Mouse (Mus musculus) neural tube, embryonic 15.5 days (tissue): ENCODE data around the gene Nol3. TPM values are rescaled to one million over a fixed set of nuclear protein-coding genes. Genes with fewer than 3 reads are reported as not detected.

ENCODE experiments used
- ATAC-seq: fragments of 200-750 bp; cut with Nextera tagmentation; 2 replicates; pipeline ENCODE4 v1.8.0; 2017; ENCODE audit warnings: mild to moderate bottlenecking, moderate TSS enrichment, moderate library complexity; ENCODE audit not compliant: low FRiP score
- H3K27ac ChIP-seq: fragments of 300-500 bp; sonication (generic); replicated peaks from 2 replicates; pipeline ENCODE4 v1.5.1; 2015; ENCODE audit warnings: mild to moderate bottlenecking, inconsistent platforms
- H3K27me3 ChIP-seq: fragments of 300-500 bp; sonication (generic); replicated peaks from 2 replicates; pipeline ENCODE4 v1.6.1; 2015; ENCODE audit warnings: inconsistent platforms
- H3K36me3 ChIP-seq: fragments of 300-500 bp; sonication (generic); 2 replicates; pipeline ENCODE4 v1.6.1; 2015; ENCODE audit warnings: inconsistent platforms
- H3K4me1 ChIP-seq: fragments of 300-500 bp; sonication (generic); 2 replicates; pipeline ENCODE4 v1.6.1; 2015; ENCODE audit warnings: inconsistent platforms
- H3K4me2 ChIP-seq: fragments of 300-500 bp; sonication (generic); 2 replicates; pipeline ENCODE4 v1.6.1; 2015; ENCODE audit warnings: inconsistent platforms, mild to moderate bottlenecking, moderate library complexity
- H3K4me3 ChIP-seq: fragments of 300-500 bp; sonication (generic); replicated peaks from 2 replicates; pipeline ENCODE4 v1.5.1; 2015; ENCODE audit warnings: mild to moderate bottlenecking, inconsistent platforms
- H3K9ac ChIP-seq: fragments of 300-500 bp; sonication (generic); replicated peaks from 2 replicates; pipeline ENCODE4 v1.6.1; 2015; ENCODE audit warnings: mild to moderate bottlenecking, inconsistent platforms
- H3K9me3 ChIP-seq: fragments of 300-500 bp; sonication (generic); replicated peaks from 2 replicates; pipeline ENCODE4 v1.6.1; 2016; ENCODE audit warnings: inconsistent platforms
- WGBS: fragments of 180-500 bp; shearing (Covaris S2); methylation state at CpG from one replicate; pipeline ENCODE4 v1.1.7; 2015; ENCODE audit warnings: mixed read lengths; 5-methylcytosine and 5-hydroxymethylcytosine counted together
- polyA plus RNA-seq: library from polyadenylated mRNA; unstranded; fragments of >200 nt; fragmentation: Nextera tagmentation; extraction: Ambion mirVana; gene quantifications from 2 replicates; pipeline ENCODE4 v1.2.1, GENCODE M21; 2015

The Nol3 gene
- polyA plus RNA-seq, 1 experiment from 2014 or later = 6.2 TPM

GRCm38 (mm10) chr8:105292471-105292870 lies 16.5 kb downstream of the Nol3 start:
- no peak overlapping the region for H3K27ac ChIP-seq
- no peak overlapping the region for H3K9ac ChIP-seq
- ATAC-seq = no peak
- H3K4me1 ChIP-seq = peaks cover 37% of the 10 kb centered on the region
- no peak overlapping the region for H3K4me3 ChIP-seq
- 84% methylated on average over 7 of the region's 7 CpGs for WGBS
- H3K36me3 ChIP-seq = no peaks in the 10 kb centered on the region
- no peaks in the 10 kb centered on the region; the same call in 1 of the 2 replicates for H3K27me3 ChIP-seq
- no peak overlapping the region for H3K4me2 ChIP-seq
- no peaks in the 10 kb centered on the region for H3K9me3 ChIP-seq

- H3K36me3 ChIP-seq = no peaks in the 10 kb centered on the region
- no peak for ATAC-seq
These were observed 17.5 kb downstream of the Nol3 start for GRCm38 (mm10) chr8:105293405-105293804.

GRCm38 (mm10) chr8:105294776-105295175 lies 18.8 kb downstream of the Nol3 start:
- ATAC-seq = no peak
- WGBS = 74% methylated on average over 9 of the region's 9 CpGs
- Histone ChIP-seq H3K4me1 (peaks cover 37% of the 10 kb centered on the region), H3K9me3 (no peaks in the 10 kb centered on the region), H3K9ac (no peak overlapping the region), H3K4me2 (peak overlapping the region; percentile 17; the same call in 1 of the 2 replicates), H3K4me3 (no peak overlapping the region), H3K36me3 (peaks cover 10% of the 10 kb centered on the region), H3K27ac (no peak overlapping the region), H3K27me3 (no peaks in the 10 kb centered on the region; the same call in 1 of the 2 replicates)

More at GRCm38 (mm10) chr8:105293405-105293804, 17.5 kb downstream of the Nol3 start:
- 62% methylated on average over 19 of the region's 19 CpGs for WGBS
- peaks cover 33% of the 10 kb centered on the region for H3K4me1 ChIP-seq
- no peak overlapping the region for H3K4me3 ChIP-seq
- H3K27ac ChIP-seq = no peak overlapping the region
- no peak overlapping the region for H3K4me2 ChIP-seq
- H3K27me3 ChIP-seq = no peaks in the 10 kb centered on the region; the same call in 1 of the 2 replicates
- H3K9me3 ChIP-seq = no peaks in the 10 kb centered on the region
- no peak overlapping the region for H3K9ac ChIP-seq

DNA sequence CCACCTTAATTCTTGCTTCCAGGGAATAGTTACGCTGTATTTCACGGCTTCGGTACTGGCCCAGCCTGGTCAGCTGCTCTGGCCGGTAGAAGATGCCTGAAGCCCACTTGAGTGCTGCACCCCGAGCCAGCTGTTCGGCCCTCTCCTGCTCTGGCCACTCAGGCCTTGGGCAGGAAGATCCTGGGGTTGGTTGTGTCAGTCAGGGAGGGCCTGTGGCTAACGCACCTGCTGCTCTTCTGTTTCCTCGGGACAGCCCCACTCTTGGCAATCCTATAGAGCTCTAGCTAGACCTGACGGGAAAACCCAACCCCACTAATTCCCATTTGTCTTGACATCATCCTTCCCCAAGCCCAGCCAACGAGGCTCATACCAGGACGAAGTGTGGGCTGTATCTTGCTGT lies 19.3 kb downstream of the Nol3 start:
- Histone ChIP-seq H3K36me3 (peaks cover 14% of the 10 kb centered on the region), H3K27ac (no peak overlapping the region), H3K27me3 (no peaks in the 10 kb centered on the region; the same call in 1 of the 2 replicates), H3K4me3 (0 out of 2 replicates have a peak overlapping the region, but pooled peaks have one; percentile 3), H3K4me1 (peaks cover 34% of the 10 kb centered on the region), H3K4me2 (peak overlapping the region; percentile 17; the same call in 1 of the 2 replicates), H3K9me3 (no peaks in the 10 kb centered on the region), H3K9ac (no peak overlapping the region)
- WGBS = 73% methylated on average over 11 of the region's 11 CpGs
- ATAC-seq = no peak

GRCm38 (mm10) chr8:105295895-105296573 lies 20.1 kb downstream of the Nol3 start, which contains the start of gene Exoc3l:
Gene Exoc3l, minus strand, starts transcription at chr8:105296101.
- Histone ChIP-seq H3K9ac (peak within 1 kb of the TSS; percentile 33), H3K4me2 (peak within 1 kb of the TSS; percentile 90), H3K27me3 (no peaks in the 10 kb centered on the region; the same call in 1 of the 2 replicates), H3K4me3 (peak within 1 kb of the TSS; percentile 75), H3K9me3 (no peaks in the 10 kb centered on the region), H3K36me3 (peaks cover 22% of the 10 kb centered on the region), H3K27ac (peak within 1 kb of the TSS; percentile 71; the same call in 1 of the 2 replicates), H3K4me1 (peaks cover 26% of the 10 kb centered on the region)
- WGBS = 68% methylated on average over 11 of the region's 11 CpGs
- ATAC-seq = no peak

- under 1% methylated on average over 57 of the region's 58 CpGs for WGBS
- H3K4me3 ChIP-seq = peak within 1 kb of the TSS; percentile 75
- H3K27me3 ChIP-seq = no peaks in the 10 kb centered on the region; the same call in 1 of the 2 replicates
- H3K4me1 ChIP-seq = peaks cover 26% of the 10 kb centered on the region
- H3K9ac ChIP-seq = peak within 1 kb of the TSS; percentile 82
- H3K4me2 ChIP-seq = peak within 1 kb of the TSS; percentile 90
- H3K36me3 ChIP-seq = peaks cover 37% of the 10 kb centered on the region
- peak within 1 kb of the TSS; percentile 71 for H3K27ac ChIP-seq
- ATAC-seq = peak; percentile 89
- no peaks in the 10 kb centered on the region for H3K9me3 ChIP-seq
These were observed 21.7 kb downstream of the Nol3 start, which contains the start of gene E2f4 for GRCm38 (mm10) chr8:105297511-105298192. Gene E2f4, plus strand, starts transcription at chr8:105297663.

GRCm38 (mm10) chr8:105298351-105299252 lies 22.7 kb downstream of the Nol3 start:
- peak overlapping the region; percentile 90 for H3K4me2 ChIP-seq
- no peaks in the 10 kb centered on the region; the same call in 1 of the 2 replicates for H3K27me3 ChIP-seq
- no peaks in the 10 kb centered on the region for H3K9me3 ChIP-seq
- peaks cover 26% of the 10 kb centered on the region for H3K4me1 ChIP-seq
- peak overlapping the region; percentile 61; the same call in 1 of the 2 replicates for H3K27ac ChIP-seq
- H3K9ac ChIP-seq = peak overlapping the region; percentile 82
- 67% methylated on average over 18 of the region's 18 CpGs for WGBS
- 0 out of 2 replicates have a peak, but pooled peaks have one; percentile 2 for ATAC-seq
- peaks cover 44% of the 10 kb centered on the region for H3K36me3 ChIP-seq
- peak overlapping the region; percentile 75 for H3K4me3 ChIP-seq

- H3K4me3 ChIP-seq = no peak overlapping the region
- H3K27me3 ChIP-seq = no peaks in the 10 kb centered on the region; the same call in 1 of the 2 replicates
- H3K4me1 ChIP-seq = peaks cover 33% of the 10 kb centered on the region
- H3K9ac ChIP-seq = no peak overlapping the region
- no peaks in the 10 kb centered on the region for H3K9me3 ChIP-seq
- no peak overlapping the region for H3K4me2 ChIP-seq
- 97% methylated on average over 8 of the region's 8 CpGs for WGBS
- no peak overlapping the region for H3K27ac ChIP-seq
- peaks cover 52% of the 10 kb centered on the region for H3K36me3 ChIP-seq
- ATAC-seq = no peak
These were observed 24.0 kb downstream of the Nol3 start for GRCm38 (mm10) chr8:105299962-105300361.

DNA sequence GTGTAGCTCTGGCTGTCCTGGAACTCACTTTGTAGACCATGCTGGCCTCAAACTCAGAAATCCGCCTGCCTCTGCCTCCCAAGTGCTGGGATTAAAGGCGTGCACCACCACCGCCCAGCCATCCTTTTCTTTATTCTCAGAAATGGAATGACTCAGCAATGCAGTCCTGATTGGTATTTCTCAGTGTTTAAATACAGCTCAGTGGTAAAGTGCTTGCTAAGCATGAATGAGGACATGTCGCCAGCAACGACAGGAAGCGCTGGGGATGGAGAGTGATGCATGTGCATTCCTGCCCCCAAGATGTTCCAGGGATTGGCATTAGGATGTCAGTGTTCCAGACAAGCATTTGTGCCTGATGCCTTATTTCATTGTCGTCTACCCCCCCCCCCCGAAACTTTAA lies 27.5 kb downstream of the Nol3 start:
- Histone ChIP-seq H3K4me2 (no peak overlapping the region), H3K9ac (no peak overlapping the region), H3K27ac (no peak overlapping the region), H3K36me3 (peaks cover 74% of the 10 kb centered on the region), H3K27me3 (no peaks in the 10 kb centered on the region), H3K4me3 (no peak overlapping the region), H3K9me3 (no peaks in the 10 kb centered on the region), H3K4me1 (peaks cover 34% of the 10 kb centered on the region)
- 88% methylated on average over 8 of the region's 8 CpGs for WGBS
- no peak for ATAC-seq

- H3K9me3 ChIP-seq = no peaks in the 10 kb centered on the region
- H3K4me3 ChIP-seq = no peak overlapping the region
- WGBS = 77% methylated on average over 9 of the region's 9 CpGs
- no peak overlapping the region for H3K27ac ChIP-seq
- H3K4me1 ChIP-seq = peaks cover 29% of the 10 kb centered on the region
- H3K27me3 ChIP-seq = no peaks in the 10 kb centered on the region
- ATAC-seq = no peak
- H3K4me2 ChIP-seq = no peak overlapping the region
- peaks cover 76% of the 10 kb centered on the region for H3K36me3 ChIP-seq
- no peak overlapping the region for H3K9ac ChIP-seq
These were observed 27.9 kb downstream of the Nol3 start for GRCm38 (mm10) chr8:105303874-105304273.
